Mouse (Mus musculus) limb, embryonic 13.5 days (tissue): Measurements from ENCODE around the gene Vps54. TPM values are rescaled to one million over a fixed set of nuclear protein-coding genes. Genes with fewer than 3 reads are reported as not detected.
"Not testable (repeated sequence)": the region's sequence is repeated elsewhere in the genome, so short reads cannot be mapped to it uniquely, and the experiment has no call there.

Experiments used
- ATAC-seq: fragments of 200-750 bp; cut with Nextera tagmentation; 2 replicates; pipeline ENCODE4 v1.8.0; 2017; ENCODE audit warnings: low read depth, moderate number of reproducible peaks, moderate TSS enrichment; ENCODE audit not compliant: low FRiP score
- H3K27ac ChIP-seq: fragments of 300-500 bp; sonication (generic); 2 replicates; pipeline ENCODE4 v1.5.1; 2015; ENCODE audit warnings: inconsistent platforms, mild to moderate bottlenecking, moderate library complexity
- H3K27me3 ChIP-seq: fragments of 300-500 bp; sonication (generic); 2 replicates; pipeline ENCODE4 v1.6.1; 2015; ENCODE audit warnings: mild to moderate bottlenecking, inconsistent platforms
- H3K36me3 ChIP-seq: fragments of 300-500 bp; sonication (generic); 2 replicates; pipeline ENCODE4 v1.6.1; 2015; ENCODE audit warnings: inconsistent platforms, mild to moderate bottlenecking, moderate library complexity
- H3K4me1 ChIP-seq: fragments of 300-500 bp; sonication (generic); 2 replicates; pipeline ENCODE4 v1.6.1; 2015; ENCODE audit warnings: inconsistent platforms
- H3K4me2 ChIP-seq: fragments of 300-500 bp; sonication (generic); replicated peaks from 2 replicates; pipeline ENCODE4 v1.6.1; 2015; ENCODE audit warnings: inconsistent platforms, mild to moderate bottlenecking, moderate library complexity
- H3K4me3 ChIP-seq: fragments of 300-500 bp; sonication (generic); 2 replicates; pipeline ENCODE4 v1.5.1; 2015; ENCODE audit warnings: moderate library complexity, mild to moderate bottlenecking, inconsistent platforms
- H3K9ac ChIP-seq: fragments of 300-500 bp; sonication (generic); 2 replicates; pipeline ENCODE4 v1.6.1; 2015; ENCODE audit warnings: mild to moderate bottlenecking, inconsistent platforms
- H3K9me3 ChIP-seq: fragments of 300-500 bp; sonication (generic); 2 replicates; pipeline ENCODE4 v1.6.1; 2016; ENCODE audit warnings: inconsistent platforms
- WGBS: fragments of 180-500 bp; shearing (Covaris S2); methylation state at CpG from one replicate; pipeline ENCODE4 v1.1.7; 2015; 5-methylcytosine and 5-hydroxymethylcytosine counted together
- polyA plus RNA-seq: library from polyadenylated mRNA; unstranded; fragments of >200 nt; fragmentation: Nextera tagmentation; extraction: Ambion mirVana; gene quantifications from 2 replicates; pipeline ENCODE4 v1.2.1, GENCODE M21; 2015

Vps54 gene
- polyA plus RNA-seq, 1 experiment from 2014 or later, result 14.0 TPM

- WGBS, result 88% methylated on average over 1 of the region's 1 CpGs
- H3K9ac ChIP-seq, result no peak overlapping the region
- no peaks in the 10 kb centered on the region for H3K27me3 ChIP-seq
- no peaks in the 10 kb centered on the region for H3K9me3 ChIP-seq
- H3K4me2 ChIP-seq, result no peak overlapping the region
- no peak overlapping the region for H3K27ac ChIP-seq
- no peak overlapping the region for H3K4me3 ChIP-seq
- H3K4me1 ChIP-seq, result peaks cover 9% of the 10 kb centered on the region; the same call in 1 of the 2 replicates
- ATAC-seq, result no peak
- H3K36me3 ChIP-seq, result peaks cover 8% of the 10 kb centered on the region
Observed at GRCm38 (mm10) chr11:21247940-21248339, 8.9 kb downstream of the Vps54 start.

GRCm38 (mm10) chr11:21250366-21250765 is 11.3 kb downstream of the Vps54 start:
- whole genome bisulfite sequencing, result 85% methylated on average over 1 of the region's 1 CpGs
- H3K9me3 ChIP-seq, result no peaks in the 10 kb centered on the region
- H3K27me3 ChIP-seq, result no peaks in the 10 kb centered on the region
- peaks cover 9% of the 10 kb centered on the region; the same call in 1 of the 2 replicates for H3K4me1 ChIP-seq
- no peak overlapping the region for H3K4me2 ChIP-seq
- peaks cover 8% of the 10 kb centered on the region for H3K36me3 ChIP-seq
- no peak overlapping the region for H3K27ac ChIP-seq
- no peak overlapping the region for H3K4me3 ChIP-seq
- ATAC-seq, result no peak
- no peak overlapping the region for H3K9ac ChIP-seq

- not testable (repeated sequence) for H3K9me3 ChIP-seq, H3K4me2 ChIP-seq, H3K9ac ChIP-seq, H3K27me3 ChIP-seq, H3K27ac ChIP-seq, H3K4me1 ChIP-seq, H3K4me3 ChIP-seq, ATAC-seq
- 97% methylated on average over 10 of the region's 10 CpGs for WGBS
- H3K36me3 ChIP-seq, result peaks cover 15% of the 10 kb centered on the region
Observed at GRCm38 (mm10) chr11:21258611-21259010, 19.5 kb downstream of the Vps54 start.

GRCm38 (mm10) chr11:21265423-21265822 is 26.3 kb downstream of the Vps54 start:
- WGBS, result 88% methylated on average over 3 of the region's 3 CpGs
- no peak for ATAC-seq
- peaks cover 40% of the 10 kb centered on the region for H3K36me3 ChIP-seq

GRCm38 (mm10) chr11:21276151-21276550 is 37.1 kb downstream of the Vps54 start:
- no peaks in the 10 kb centered on the region for H3K9me3 ChIP-seq
- peaks cover 27% of the 10 kb centered on the region for H3K36me3 ChIP-seq
- no peak for ATAC-seq
- H3K27ac ChIP-seq, result no peak overlapping the region
- H3K4me1 ChIP-seq, result no peaks in the 10 kb centered on the region
- no peak overlapping the region for H3K4me3 ChIP-seq
- 78% methylated on average over 2 of the region's 2 CpGs for WGBS
- no peaks in the 10 kb centered on the region for H3K27me3 ChIP-seq
- H3K9ac ChIP-seq, result no peak overlapping the region
- H3K4me2 ChIP-seq, result no peak overlapping the region

More at GRCm38 (mm10) chr11:21265423-21265822, 26.3 kb downstream of the Vps54 start:
- no peak overlapping the region for H3K4me2 ChIP-seq
- H3K9me3 ChIP-seq, result 0 out of 2 replicates have a peak, but pooled peaks cover 9% of the 10 kb centered on the region
- no peaks in the 10 kb centered on the region for H3K4me1 ChIP-seq
- H3K9ac ChIP-seq, result no peak overlapping the region
- H3K4me3 ChIP-seq, result no peak overlapping the region
- H3K27me3 ChIP-seq, result no peaks in the 10 kb centered on the region
- H3K27ac ChIP-seq, result no peak overlapping the region

GRCm38 (mm10) chr11:21286391-21286790 is 47.3 kb downstream of the Vps54 start:
- H3K27me3 ChIP-seq, result no peaks in the 10 kb centered on the region
- H3K9me3 ChIP-seq, result no peaks in the 10 kb centered on the region
- H3K36me3 ChIP-seq, result peaks cover 15% of the 10 kb centered on the region
- WGBS, result 83% methylated on average over 3 of the region's 3 CpGs
- H3K9ac ChIP-seq, result no peak overlapping the region
- H3K4me3 ChIP-seq, result no peak overlapping the region
- no peak overlapping the region for H3K4me2 ChIP-seq
- H3K4me1 ChIP-seq, result no peaks in the 10 kb centered on the region
- H3K27ac ChIP-seq, result no peak overlapping the region
- no peak for ATAC-seq

GRCm38 (mm10) chr11:21288153-21288552 is 49.1 kb downstream of the Vps54 start:
- H3K27ac ChIP-seq, H3K9ac ChIP-seq, H3K4me3 ChIP-seq, H3K4me2 ChIP-seq, H3K27me3 ChIP-seq, H3K4me1 ChIP-seq, H3K9me3 ChIP-seq, ATAC-seq: not testable (repeated sequence)
- whole genome bisulfite sequencing, result 94% methylated on average over 2 of the region's 2 CpGs
- peaks cover 18% of the 10 kb centered on the region for H3K36me3 ChIP-seq

- Histone ChIP-seq H3K9me3 (no peaks in the 10 kb centered on the region), H3K4me3 (no peak overlapping the region), H3K27ac (no peak overlapping the region), H3K4me1 (no peaks in the 10 kb centered on the region), H3K9ac (no peak overlapping the region), H3K36me3 (peaks cover 30% of the 10 kb centered on the region), H3K27me3 (no peaks in the 10 kb centered on the region), H3K4me2 (no peak overlapping the region)
- no peak for ATAC-seq
- 94% methylated on average over 5 of the region's 5 CpGs for WGBS
Observed at GRCm38 (mm10) chr11:21295486-21295885, 56.4 kb downstream of the Vps54 start.

GRCm38 (mm10) chr11:21303619-21304018 is 64.5 kb downstream of the Vps54 start:
- 69% methylated on average over 3 of the region's 3 CpGs for WGBS
- H3K27me3 ChIP-seq, result no peaks in the 10 kb centered on the region
- no peak overlapping the region for H3K4me2 ChIP-seq
- no peak overlapping the region for H3K27ac ChIP-seq
- no peak overlapping the region for H3K4me3 ChIP-seq
- no peak overlapping the region for H3K9ac ChIP-seq
- ATAC-seq, result no peak
- peaks cover 51% of the 10 kb centered on the region for H3K36me3 ChIP-seq
- no peaks in the 10 kb centered on the region for H3K9me3 ChIP-seq
- no peaks in the 10 kb centered on the region for H3K4me1 ChIP-seq

- Histone ChIP-seq H3K4me1 (no peaks in the 10 kb centered on the region), H3K27me3 (no peaks in the 10 kb centered on the region), H3K4me3 (no peak overlapping the region), H3K9me3 (no peaks in the 10 kb centered on the region), H3K9ac (no peak overlapping the region), H3K4me2 (no peak overlapping the region), H3K36me3 (peaks cover 42% of the 10 kb centered on the region), H3K27ac (no peak overlapping the region)
- ATAC-seq, result no peak
- WGBS, result 88% methylated on average over 5 of the region's 5 CpGs
Observed at GRCm38 (mm10) chr11:21307078-21307668, 68.1 kb downstream of the Vps54 start.

- Histone ChIP-seq H3K4me3 (no peak overlapping the region), H3K9ac (no peak overlapping the region), H3K4me2 (no peak overlapping the region), H3K27ac (no peak overlapping the region), H3K36me3 (peaks cover 47% of the 10 kb centered on the region), H3K9me3 (no peaks in the 10 kb centered on the region), H3K4me1 (no peaks in the 10 kb centered on the region), H3K27me3 (no peaks in the 10 kb centered on the region)
- 87% methylated on average over 5 of the region's 5 CpGs for WGBS
- ATAC-seq, result no peak
Observed at GRCm38 (mm10) chr11:21308119-21308518, 69.0 kb downstream of the Vps54 start.

GRCm38 (mm10) chr11:21309516-21309915 is 70.4 kb downstream of the Vps54 start:
- WGBS, result 72% methylated on average over 6 of the region's 6 CpGs
- Histone ChIP-seq H3K36me3 (peaks cover 52% of the 10 kb centered on the region), H3K9ac (no peak overlapping the region), H3K27ac (no peak overlapping the region), H3K4me2 (no peak overlapping the region), H3K9me3 (no peaks in the 10 kb centered on the region), H3K4me3 (no peak overlapping the region), H3K27me3 (no peaks in the 10 kb centered on the region), H3K4me1 (no peaks in the 10 kb centered on the region)
- ATAC-seq, result no peak
